Mouse (Mus musculus): ENCODE results near the gene Shox2.

The Shox2 gene

DNA sequence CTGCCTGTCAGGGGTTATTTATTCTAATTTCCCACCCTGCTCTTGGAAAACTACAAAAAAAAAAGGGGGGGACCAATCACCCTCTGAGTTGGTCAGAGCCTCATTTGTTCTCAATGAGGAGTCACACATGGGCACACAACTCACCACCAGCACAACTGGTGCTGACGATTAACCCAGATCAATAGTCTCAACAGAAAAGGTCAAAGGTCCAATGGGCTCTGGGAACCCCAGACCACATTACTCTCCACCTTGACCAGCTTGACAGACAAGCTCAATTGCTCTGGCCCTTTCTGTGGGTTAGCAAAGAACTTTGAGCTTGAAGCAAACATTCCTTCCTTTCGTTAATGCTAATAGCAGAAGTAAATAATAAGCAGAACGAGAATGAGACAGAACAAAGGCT lies 16.7 kb downstream of the Shox2 start:
- 56% methylated on average over 3 of the region's 3 CpGs for WGBS

DNA sequence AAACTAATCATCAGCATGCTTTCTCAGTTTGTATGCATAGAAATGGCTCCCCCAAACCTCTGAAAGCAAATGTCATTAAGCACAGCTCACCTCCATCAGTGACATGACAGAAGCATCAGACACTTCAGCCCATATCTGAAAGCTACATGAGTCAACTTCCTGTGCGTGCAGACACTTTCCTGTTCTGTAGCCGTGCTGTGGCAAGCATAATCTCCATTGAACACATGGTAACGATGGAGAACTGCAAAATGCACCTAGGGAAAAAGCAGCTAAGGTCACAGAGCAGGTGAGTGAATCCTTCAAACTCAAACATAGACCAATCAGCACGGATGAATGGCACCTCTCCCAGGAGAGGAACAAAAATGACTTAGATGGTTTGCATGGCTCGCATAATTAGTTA lies 21.6 kb downstream of the Shox2 start:
- 82% methylated on average over 5 of the region's 5 CpGs for WGBS

DNA sequence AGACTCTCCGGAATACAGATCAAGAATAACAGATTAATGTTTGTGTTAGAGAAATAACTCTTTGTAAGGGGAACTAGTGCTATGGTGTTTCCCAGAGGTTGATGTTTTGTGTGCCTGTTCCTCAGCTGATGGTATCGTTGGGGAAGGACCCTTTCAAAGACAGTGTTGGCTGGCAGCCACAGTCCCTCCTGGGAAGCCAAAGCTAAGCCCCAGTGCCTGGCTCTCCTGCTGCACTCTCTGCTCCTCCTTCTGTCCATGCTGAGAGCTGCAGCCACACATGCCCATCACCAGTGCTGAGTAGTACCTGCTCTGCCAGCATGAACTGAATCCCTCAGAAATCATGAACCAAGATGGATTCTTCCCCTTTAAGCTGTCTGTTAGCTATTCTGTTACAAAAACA lies 26.4 kb downstream of the Shox2 start:
- 60% methylated on average over 2 of the region's 2 CpGs for WGBS

DNA sequence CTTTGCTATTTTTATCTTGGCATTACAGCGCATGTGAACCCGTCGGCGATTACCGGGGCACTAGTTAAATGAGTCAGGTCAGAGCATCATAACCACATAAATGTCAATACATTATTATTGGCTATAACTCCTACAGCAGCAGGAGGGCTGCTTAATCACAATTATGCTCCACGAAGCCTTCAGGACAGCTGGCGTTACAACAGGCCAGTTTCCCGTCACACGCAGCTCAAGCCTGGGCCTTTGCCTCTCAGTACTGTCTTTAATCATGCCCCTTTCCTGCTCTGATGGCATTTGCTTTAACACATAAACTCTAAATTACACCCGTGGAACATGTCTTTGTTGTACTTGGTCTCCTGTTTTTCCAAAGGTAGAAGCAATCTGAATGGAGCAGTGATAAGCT lies 41.9 kb downstream of the Shox2 start:
- 85% methylated on average over 10 of the region's 10 CpGs for WGBS

DNA sequence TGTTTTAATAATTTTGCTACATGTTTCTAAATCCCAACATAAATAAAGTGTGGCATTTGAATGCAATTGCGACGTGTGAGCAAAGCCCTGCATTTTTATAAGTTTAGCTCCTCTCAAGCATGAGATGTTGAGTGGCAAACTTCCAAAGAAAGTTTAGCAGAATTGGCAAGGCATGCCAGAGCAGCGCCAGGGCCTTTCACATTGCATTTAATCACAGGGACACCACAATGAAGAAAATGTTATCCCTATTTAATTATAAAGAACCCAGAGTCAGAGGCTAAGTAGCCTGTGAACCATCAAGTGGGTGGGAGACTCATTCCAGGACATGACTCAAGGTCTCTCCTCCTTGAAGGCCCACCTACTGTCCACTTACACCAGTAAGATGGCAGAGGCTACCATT lies 59.1 kb downstream of the Shox2 start:
- 34% methylated on average over 3 of the region's 3 CpGs for WGBS

Measured in cerebral cortex, adult 2 months (tissue).